Mouse (Mus musculus): ENCODE measurements around the gene Map4.
"Not testable (repeated sequence)": the region's sequence is repeated elsewhere in the genome, so short reads cannot be mapped to it uniquely, and the experiment has no call there.

Map4 gene

DNA sequence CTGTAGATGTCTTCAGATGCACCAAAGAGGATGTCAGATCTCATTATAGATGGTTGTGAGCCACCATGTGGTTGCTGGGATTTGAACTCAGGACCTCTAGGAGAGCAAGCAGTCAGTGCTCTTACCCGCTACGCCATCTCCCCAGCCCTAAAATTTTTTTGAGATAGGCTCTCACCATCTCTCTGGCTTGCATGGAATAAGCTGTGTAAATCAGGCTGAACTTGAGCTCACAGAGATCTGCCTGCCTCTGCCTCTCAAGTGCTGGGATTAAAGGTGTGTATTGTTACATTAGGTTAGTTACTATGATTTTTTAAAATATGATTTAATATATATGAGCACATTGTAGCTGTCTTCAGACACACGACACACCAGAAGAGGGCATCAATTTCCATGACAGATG, 2.1 kb upstream of the Map4 start:
- no peak for ATAC-seq (ENCODE audit: low TSS enrichment)

DNA sequence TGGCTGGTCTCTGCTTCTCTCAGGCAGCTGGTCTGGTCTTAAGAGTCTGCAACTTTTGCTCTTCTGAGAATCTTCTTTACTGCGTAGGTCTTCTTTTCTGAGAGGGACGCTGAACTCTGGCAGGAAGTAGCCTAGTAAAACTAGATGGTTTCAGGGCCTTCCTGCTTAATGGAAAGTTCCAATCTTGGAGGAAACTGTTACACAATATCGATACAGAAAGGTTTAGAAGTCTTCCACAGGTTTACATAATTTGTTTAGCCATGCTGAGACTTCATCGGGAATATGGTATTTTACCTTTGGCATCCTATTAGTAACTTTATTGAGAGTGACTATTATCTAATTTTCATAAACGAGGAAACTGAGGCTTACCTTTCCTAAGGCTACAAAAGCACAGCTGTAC, 1.2 kb upstream of the Map4 start:
- no peak for ATAC-seq (ENCODE audit: low TSS enrichment)

DNA sequence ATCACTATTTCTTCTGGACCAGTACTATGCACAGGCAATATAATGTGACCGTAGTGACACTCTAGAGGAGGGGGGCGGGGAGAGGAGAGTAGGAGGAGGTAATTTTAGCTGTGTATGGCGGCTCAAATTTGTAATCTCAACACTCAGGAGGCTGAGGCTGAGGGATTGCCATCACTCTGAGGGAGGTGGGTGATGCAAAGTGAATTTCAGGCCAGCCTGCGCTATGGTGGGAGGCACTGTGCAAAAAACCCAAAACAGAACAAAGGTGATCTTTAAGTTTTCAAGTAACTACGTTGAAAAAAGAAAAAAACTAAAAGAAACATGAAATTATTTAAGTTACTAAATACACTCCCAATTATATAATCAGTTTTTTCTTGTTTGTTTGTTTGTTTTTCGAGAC, 508 bp upstream of the Map4 start:
- no peak for ATAC-seq (ENCODE audit: low TSS enrichment)

DNA sequence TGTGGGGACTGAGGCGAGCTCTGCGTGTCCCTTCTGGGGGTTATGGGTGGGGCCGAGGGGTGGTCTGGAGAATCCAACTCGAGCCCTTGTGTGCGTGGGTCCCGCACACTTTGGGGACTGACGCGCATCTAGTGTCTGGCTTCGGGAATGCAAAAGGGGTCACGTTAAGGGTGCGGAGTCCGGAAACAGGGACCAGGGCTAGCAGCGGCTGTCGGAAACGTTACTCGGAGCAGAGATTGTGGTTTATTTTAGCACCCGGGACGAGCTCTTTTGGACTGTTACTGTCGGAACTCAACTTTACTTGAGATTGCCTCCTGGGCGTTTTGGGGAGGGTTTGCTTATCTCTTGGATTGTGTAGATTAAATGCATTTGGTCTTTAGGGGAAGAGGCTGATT, 1.1 kb downstream of the Map4 start:
- peak; percentile 11; the same call in 1 of the 2 replicates for ATAC-seq (ENCODE audit: low TSS enrichment)

DNA sequence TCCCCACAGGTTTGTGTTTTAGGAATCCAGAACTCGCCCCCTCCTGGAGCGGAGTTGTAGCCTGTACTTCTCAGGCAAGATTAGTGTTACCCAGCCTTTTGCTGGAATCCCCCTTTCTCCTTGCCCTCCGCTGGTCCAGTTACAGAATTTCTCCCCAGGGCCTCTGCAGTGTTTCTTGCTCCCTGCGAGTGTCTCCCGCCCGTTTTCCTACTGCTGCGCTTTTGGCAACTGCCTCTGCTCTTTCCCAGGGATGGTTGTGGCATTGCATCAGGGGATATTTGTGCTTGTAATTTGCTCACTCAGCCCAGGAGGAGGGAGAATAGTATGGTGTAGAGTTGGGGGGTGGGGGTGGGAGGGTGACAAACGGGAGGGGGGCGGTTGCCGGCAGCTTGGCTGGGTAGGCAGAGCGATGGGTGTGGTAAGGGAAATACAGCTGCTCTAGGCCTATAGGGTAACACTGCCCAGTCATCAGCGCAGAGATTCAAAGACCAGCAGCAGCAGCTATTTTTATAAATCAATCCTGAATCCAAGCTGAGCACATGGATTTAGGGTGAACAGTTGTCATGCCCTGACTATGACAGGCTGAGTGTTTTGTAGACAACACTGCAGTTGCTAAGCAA, 1.6 kb downstream of the Map4 start:
- peak; percentile 16; the same call in 1 of the 2 replicates for ATAC-seq (ENCODE audit: low TSS enrichment)

DNA sequence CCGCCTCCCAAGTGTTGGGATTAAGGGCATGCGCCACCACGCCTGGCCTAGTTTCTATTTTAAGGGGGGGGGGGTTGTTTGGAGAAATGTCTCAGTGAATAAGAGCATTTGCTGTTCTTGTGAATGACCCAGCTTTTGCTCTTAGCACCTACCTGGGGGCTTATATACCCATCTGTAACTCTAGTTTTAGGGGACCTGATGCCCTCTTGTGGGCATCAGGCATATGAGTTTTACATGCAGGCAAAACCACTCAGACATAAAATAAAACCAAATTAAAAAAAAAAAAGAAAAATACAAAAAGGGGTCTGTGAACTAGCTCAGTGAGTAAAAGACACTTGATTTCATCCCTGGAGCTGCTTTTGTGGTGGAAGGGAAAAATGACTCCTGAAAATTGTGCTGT, 8.1 kb downstream of the Map4 start:
- ATAC-seq (ENCODE audit: low TSS enrichment): no peak

DNA sequence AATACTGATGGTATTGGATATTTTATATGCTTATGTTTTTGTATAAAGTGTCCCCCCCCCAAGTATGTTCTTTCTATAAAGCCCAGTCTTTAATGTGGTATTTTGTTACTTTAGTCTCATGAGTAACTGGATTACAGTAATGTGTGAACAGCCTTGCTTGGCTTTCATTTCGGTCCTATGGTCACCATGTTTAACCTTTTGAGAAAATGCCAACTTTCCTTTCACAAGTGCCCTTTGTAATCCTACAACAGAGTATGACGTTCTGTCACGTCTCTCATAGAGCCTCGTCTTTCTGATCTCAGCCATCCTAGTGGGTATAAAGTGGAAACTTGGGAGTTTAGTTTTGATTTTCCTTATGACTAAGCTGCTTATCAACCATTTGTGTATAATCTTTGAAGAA, 11.5 kb downstream of the Map4 start:
- no peak for ATAC-seq (ENCODE audit: low TSS enrichment)

DNA sequence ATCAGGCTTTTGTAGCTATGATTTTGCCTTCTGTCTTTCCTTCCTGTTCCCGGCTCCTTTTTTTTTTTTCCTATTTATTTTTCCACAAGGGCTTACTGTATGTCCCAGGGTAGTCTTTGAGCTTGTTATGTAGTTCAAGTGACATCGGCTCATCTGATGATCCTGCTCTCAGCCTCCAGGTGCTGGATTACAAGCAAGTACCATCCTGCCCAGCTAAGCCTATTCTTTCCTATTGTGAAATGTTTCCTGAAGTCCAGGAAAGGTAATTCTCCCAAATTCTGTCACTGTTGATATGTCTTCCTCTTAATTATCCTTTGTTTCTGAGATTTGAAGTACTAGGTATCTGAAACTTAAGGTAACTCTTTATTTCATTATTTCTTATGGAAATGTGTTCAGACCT, 13.5 kb downstream of the Map4 start:
- no peak for ATAC-seq (ENCODE audit: low TSS enrichment)

DNA sequence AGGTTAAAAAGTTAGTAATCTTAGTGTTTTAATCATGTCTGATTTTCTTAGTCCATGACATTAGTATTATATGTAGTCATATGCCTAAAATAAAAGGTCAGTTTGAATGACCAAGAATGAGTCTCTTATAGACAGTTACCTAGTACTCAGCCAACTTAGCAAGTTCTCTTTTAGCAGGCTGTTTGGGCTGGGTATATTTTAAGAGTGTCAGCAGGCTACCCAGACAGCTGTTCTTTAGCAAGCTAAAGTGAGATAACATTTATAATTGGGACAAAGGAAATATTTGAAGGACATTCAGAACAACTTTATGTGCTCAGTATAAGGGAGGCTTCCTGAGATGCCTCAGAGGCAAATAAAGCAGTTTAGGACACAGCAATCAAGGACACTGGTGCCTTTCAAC, 17.3 kb downstream of the Map4 start:
- ATAC-seq (ENCODE audit: low TSS enrichment): no peak

DNA sequence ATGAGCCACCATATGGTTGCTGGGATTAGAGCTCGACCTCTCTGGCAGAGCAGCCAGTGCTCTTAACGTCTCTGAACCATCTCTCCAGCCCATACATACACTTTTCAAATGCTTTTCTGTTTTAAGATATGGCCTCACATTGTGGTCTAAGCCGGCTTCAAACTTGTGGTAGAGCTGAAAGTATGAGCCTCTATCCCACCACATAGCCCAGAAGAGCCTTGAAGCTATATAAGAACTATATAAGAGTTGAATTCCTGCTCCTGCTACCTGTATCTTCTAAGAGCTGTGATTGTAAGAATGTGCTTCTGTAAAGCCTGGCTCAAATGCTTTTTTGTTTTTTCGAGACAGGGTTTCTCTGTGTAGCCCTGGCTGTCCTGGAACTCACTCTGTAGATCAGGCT, 18.5 kb downstream of the Map4 start:
- no peak for ATAC-seq (ENCODE audit: low TSS enrichment)

DNA sequence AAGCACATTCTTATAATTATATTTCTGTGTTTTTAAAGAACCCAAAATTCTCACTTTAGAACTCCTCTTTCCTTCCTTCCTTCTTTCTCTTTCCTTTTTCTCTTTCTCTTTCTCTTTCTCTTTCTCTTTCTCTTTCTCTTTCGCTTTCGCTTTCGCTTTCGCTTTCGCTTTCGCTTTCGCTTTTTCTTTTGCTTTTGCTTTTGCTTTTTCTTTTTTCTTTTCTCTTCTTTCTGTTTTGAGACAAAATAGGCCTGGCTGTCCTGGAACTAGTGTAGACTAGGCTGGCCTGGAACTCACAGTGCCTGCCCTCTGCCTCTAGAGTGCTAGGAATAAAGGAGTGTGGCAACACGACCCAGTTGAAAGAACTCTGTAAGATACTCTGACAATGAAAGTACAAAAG, 22.3 kb downstream of the Map4 start:
- ATAC-seq (ENCODE audit: low TSS enrichment): no peak

DNA sequence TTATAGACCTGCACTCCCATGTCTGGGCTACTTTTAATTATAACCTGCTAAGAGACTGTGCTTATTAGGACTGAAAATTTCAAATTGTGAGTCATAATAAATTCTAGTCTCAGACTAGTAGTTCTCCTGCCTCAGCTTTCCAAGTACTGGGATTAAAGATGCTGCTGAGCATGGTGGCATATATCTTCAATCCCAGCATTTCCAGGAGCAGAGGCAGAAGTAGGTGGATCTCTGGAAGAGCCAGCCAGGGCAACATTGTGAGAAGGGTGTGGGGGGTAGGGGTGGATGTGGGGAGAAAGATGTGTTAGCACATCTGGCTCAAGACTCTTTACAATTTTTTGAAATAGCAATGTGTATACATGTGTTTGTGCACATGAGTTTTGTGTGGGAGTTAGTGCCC, 23.4 kb downstream of the Map4 start:
- no peak for ATAC-seq (ENCODE audit: low TSS enrichment)

DNA sequence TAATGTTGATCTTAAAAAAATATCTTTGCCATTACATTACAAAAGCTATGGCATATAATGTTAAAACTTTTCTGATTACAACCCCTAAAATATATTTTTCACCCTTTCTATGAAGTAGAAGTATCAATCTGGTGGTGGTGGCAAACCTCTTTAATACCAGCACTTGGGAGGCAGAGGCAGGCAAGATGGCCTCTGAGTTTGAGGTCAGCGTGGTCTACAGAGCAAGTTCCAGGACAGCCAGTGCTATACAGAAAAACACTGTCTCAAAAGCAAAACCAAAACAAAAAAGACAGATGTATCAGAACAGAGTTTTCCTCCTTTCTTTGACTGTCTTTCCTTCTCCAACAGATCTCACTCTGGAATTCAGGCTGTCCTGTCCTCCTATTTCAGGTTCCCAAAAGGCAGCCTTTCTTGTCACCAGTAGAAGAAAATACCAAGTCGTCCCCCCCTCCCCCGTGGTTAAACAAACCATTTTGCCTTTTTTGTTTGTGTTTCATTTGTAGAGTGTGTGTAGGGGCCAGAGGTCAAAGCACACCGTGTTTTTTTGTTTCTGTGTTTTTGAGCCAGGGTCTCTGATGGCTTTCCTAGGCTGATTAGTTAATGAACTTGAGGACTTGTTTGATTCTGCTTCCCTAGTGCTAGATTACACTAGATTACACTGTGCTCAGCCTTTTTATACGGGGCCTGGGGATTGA, 28.3 kb downstream of the Map4 start:
- no peak for ATAC-seq (ENCODE audit: low TSS enrichment)

DNA sequence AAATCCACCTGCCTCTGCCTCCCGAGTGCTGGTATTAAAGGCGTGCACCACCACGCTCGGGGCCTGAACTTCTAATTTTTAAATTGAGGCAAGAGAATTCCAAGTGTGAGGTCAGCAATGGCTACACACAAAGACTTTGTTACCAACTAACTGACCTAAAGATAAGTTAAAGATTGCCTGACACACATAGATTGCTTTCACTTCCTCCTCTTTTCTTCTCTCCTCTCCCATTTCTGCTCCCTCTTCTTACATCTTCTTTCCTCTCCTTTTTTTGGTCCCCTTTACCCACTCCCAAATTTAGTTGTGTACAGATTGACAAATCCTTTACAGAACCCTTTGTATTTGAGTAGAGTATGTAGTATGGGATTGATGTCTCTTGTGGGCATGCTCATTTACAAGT, 29.3 kb downstream of the Map4 start:
- ATAC-seq (ENCODE audit: low TSS enrichment): no peak

DNA sequence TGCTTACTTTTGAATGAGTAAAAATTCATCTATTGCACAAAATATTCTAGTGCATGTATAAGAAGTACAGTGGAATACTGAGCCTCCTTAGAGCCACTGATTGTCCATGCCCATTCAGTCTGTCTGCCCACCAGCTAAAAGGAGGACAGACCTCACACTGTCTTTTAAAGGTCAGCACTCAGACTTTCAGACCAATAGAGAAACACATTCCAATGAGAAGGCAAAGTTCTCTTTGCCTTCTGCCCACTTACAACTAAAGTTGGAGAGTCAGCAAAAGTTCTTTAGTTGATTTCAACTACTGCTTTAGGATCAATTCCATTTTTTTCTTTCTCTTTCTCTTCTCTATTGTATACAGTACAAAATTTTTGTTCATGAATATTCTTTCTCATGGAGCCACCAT, 33.5 kb downstream of the Map4 start:
- no peak for ATAC-seq (ENCODE audit: low TSS enrichment)

DNA sequence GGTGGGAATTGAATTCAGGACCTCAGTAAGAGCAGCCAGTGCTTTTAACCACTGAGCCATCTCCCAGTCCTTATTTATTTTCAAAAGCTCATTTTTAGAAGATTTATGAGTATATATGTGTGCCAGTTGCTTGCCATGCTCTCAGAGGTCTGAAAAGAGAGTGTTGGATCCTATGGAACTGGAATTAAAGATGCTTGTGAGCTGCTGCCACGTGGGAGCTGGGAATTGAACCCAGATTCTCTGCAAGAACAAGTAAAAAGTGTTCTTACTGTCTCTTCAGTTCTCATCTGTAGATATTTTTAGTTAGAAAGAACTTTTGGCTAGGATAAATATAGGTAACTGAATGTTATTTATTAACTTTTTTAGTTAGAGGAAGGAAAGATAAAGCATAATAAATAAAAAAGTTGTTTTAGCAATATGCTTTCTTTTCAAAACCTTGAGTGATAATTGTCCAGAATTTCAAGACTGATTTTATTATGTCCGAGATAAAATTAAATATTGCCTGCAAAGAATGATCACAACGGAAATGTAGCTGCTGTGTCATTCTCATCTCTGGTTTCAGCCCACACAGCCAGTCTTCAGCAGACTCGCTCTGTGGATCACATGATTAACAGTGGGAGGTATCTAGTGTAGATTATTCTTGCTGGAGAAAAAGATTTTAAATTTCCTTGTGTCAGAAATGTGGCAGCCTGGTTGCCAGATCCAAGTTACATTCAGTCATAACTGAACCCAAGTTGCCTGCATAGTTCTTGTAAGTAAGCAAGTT, 37.3 kb downstream of the Map4 start:
- peak; percentile 91 for ATAC-seq (ENCODE audit: low TSS enrichment)

DNA sequence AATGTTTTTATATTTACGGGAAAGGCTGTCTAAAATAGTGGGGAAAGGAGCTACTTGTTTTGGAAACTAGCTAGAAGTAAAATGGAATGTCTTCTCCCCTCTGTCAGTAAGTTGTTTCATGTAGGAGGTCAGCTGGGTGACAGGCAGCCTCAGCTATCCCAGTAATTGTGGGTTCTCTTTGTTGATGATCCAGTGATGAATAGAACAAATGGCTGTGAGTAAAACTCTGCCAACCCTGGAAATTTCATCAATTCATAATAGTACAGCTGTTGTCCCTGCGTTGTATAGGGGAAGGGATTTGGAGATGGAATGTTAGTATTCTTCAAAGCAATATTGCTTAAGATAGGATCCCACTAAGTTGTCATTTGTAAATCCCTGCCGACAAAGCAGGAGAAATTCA, 37.9 kb downstream of the Map4 start:
- ATAC-seq (ENCODE audit: low TSS enrichment): peak; percentile 25; the same call in 1 of the 2 replicates

DNA sequence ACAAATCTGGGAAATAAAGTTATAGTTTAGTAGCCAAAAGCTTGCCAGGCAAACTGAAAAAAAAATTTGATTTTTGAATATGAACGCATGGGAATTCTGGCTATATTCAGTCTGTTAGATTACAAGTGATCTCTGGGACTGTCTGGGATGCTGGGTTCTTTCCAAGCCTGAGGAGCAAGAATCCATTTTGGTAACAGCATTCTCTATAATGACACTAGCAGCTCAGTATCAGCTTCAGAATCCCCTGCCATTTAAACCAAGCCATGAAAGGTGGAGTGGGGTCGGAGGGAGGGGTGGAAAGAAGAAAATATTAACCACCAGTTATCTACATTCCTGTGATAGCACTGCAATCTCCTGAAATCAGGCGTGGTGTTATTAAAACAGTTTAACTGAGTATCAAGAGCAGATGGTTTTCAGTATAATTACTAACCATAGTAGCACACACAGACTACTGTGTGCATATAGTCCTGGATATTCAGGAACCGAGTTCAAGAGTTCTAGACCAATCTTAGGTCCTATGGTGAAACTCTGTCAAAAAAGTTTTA, 38.6 kb downstream of the Map4 start:
- no peak for ATAC-seq (ENCODE audit: low TSS enrichment)

DNA sequence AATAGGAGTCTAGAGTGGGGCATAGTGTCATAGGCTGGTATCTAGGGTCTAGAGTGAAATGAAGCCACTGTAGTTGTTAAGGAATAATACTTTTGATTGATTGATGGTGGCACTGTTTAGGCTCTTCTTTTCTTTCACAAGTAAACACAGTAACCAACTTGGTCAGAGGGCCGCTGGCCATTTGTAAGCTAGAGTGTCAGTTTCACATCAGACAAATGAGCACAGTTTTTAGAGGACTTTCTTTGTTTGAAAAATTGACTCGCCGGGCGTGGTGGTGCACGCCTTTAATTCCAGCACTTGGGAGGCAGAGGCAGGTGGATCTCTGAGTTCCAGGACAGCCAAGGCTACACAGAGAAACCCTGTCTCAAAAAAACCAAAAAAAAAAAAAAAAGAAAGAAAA, 40.5 kb downstream of the Map4 start:
- not testable (repeated sequence) for ATAC-seq (ENCODE audit: low TSS enrichment)

DNA sequence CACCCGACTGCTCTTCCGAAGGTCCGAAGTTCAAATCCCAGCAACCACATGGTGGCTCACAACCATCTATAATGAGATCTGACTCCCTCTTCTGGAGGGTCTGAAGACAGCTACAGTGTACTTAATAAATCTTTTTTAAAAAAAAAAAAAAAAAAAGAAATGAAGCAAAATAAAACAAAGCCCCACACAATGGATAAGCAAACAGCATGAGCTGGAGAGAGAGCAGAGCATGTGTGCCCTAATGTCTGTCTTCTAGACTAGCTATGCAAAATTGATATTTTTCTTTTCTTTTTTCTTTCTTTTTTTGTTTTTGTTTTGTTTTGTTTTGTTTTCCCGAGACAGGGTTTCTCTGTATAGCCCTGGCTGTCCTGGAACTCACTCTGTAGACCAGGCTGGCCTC, 49.0 kb downstream of the Map4 start:
- ATAC-seq (ENCODE audit: low TSS enrichment): not testable (repeated sequence)

DNA sequence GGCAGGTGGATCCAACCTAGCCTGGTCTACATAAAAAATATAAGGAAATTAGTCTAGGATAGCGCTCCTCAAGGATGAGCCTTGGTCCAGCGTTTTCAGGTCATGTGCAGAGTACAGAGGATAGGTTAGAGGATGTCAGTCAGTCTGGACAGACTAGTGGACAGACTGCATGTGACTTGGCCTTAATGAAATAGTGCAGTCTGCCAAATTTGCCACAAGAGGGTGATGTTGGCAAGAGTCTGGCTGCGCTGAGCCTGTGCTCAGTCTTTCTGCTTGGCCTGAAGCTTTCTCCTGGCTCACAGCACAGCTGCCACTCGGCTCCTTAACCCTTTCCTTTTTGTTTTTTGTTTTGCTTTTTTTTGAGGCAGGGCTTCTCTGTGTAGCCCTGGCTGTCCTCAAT, 54.2 kb downstream of the Map4 start:
- peak; percentile 96 for ATAC-seq (ENCODE audit: low TSS enrichment)

DNA sequence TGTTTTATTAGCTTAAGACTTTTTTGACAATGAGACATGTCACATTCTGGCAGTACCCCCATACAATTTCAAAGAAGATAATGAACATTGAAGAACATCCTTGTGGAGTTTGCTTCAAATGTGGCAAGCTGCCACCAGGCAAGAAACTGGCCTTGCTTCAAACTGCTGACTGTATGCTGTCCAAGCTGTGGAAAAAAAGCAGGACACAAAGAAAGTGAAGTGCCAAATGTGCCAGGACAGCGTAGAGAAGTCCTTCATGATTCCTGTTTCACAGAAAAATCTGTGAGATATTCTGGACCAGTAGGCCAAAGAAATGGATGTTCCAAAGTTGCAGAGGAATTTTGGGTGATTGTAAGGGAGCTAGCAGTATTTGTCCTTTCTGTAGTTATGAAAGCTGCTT, 57.8 kb downstream of the Map4 start:
- no peak for ATAC-seq (ENCODE audit: low TSS enrichment)

DNA sequence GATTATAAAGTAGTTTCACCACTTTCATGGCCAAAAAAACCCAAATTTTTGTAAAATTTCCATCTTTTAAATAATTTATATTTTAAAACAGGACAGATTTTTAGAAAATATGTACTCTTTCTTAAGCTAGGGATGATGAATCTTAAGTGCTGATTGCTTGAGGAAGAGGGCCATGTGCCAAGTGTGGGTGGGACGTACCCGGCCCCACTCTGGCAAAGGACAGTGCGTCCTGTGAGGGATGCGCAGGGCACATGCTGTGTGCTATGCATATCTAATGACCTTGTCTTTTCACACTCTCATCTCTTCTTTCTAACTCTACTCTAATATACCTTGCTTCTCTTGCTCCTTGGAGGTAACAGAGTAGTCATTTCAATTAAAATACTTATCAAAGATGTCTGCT, 66.2 kb downstream of the Map4 start:
- ATAC-seq (ENCODE audit: low TSS enrichment): no peak
